Mouse (Mus musculus) ES-Bruce4 (cell line): ENCODE results near the gene Pard3. TPM values are rescaled to one million over a fixed set of nuclear protein-coding genes. Genes with fewer than 3 reads are reported as not detected.

Experiments
- H3K27ac ChIP-seq: 2 replicates; pipeline ENCODE4 v1.5.1; 2012; ENCODE audit warnings: low read length, inconsistent platforms; ENCODE audit not compliant: insufficient read depth
- H3K27me3 ChIP-seq: 2 replicates; pipeline ENCODE4 v1.6.1; 2012; ENCODE audit warnings: mild to moderate bottlenecking, low read length, inconsistent platforms; ENCODE audit not compliant: control insufficient read depth, poor library complexity, insufficient read depth, severe bottlenecking
- H3K36me3 ChIP-seq: 2 replicates; pipeline ENCODE4 v1.6.1; 2012; ENCODE audit warnings: inconsistent platforms, mild to moderate bottlenecking, low read length, moderate library complexity; ENCODE audit not compliant: control insufficient read depth, poor library complexity, insufficient read depth, severe bottlenecking
- H3K4me1 ChIP-seq: one replicate; pipeline ENCODE4 v1.8.1; 2011; ENCODE audit warnings: low read length; ENCODE audit not compliant: control insufficient read depth, insufficient read depth
- H3K4me3 ChIP-seq: 2 replicates; pipeline ENCODE4 v1.5.1; 2011; ENCODE audit warnings: low read depth, mild to moderate bottlenecking, low read length
- H3K9ac ChIP-seq: 2 replicates; pipeline ENCODE4 v1.6.1; 2012; ENCODE audit warnings: low read depth, mild to moderate bottlenecking, inconsistent platforms; ENCODE audit not compliant: poor library complexity, severe bottlenecking
- H3K9me3 ChIP-seq: replicated peaks from 2 replicates; pipeline ENCODE4 v1.6.1; 2012; ENCODE audit warnings: mild to moderate bottlenecking, low read length, inconsistent platforms; ENCODE audit not compliant: control insufficient read depth, poor library complexity, insufficient read depth, severe bottlenecking
- CTCF ChIP-seq: IDR thresholded peaks from one replicate; pipeline ENCODE4 v1.8.1; 2011; ENCODE audit warnings: low read depth, low read length
- EP300 ChIP-seq: IDR thresholded peaks from 2 replicates; pipeline ENCODE4 v1.6.1; 2011; ENCODE audit warnings: low read depth, low read length; ENCODE audit not compliant: insufficient read depth
- POLR2A ChIP-seq: IDR thresholded peaks from one replicate; pipeline ENCODE4 v1.8.1; 2011; ENCODE audit warnings: low read length; ENCODE audit not compliant: insufficient read depth
- polyA plus RNA-seq: library from polyadenylated mRNA; stranded (reverse); fragments of >200 nt; gene quantifications from 2 replicates; pipeline ENCODE4 v1.2.4, GENCODE M21; 2011; ENCODE audit warnings: low read depth; ENCODE audit not compliant: missing spikeins, insufficient read depth, insufficient read length

Gene Pard3
- polyA plus RNA-seq, 1 experiment, result 38.0 TPM

- no peak for TF ChIP-seq EP300
- no peak for TF ChIP-seq POLR2A
- no peak for TF ChIP-seq CTCF
- H3K9me3 ChIP-seq, result no peaks in the 10 kb centered on the region
Observed at GRCm38 (mm10) chr8:127261051-127261450, 197.4 kb downstream of the Pard3 start.

DNA sequence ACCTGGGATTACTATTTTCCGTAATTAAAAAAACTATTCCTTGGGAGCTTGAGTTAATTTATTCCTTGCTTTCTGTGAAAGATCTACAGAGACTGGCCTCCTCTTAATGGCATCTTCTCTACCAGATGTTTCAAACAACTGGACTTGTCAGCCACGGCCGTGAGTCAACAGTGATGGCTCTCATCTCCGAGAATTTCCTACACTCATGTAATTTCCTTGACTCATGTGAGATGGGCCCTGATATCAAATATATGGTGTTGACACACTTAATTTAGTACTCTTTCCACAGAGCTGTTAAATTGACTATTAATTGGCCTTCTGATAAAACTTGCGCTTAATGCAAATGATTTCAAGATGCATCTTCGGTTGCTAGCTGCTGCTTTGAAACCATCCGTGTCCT, 198.3 kb downstream of the Pard3 start:
- H3K27me3 ChIP-seq, result no peaks in the 10 kb centered on the region
- H3K27ac ChIP-seq, result no peak overlapping the region
- no peaks in the 10 kb centered on the region for H3K36me3 ChIP-seq
- H3K4me1 ChIP-seq, result no peaks in the 10 kb centered on the region
- no peak overlapping the region for H3K9ac ChIP-seq
- TF ChIP-seq POLR2A, result no peak
- no peak overlapping the region for H3K4me3 ChIP-seq
- no peaks in the 10 kb centered on the region for H3K9me3 ChIP-seq

More at GRCm38 (mm10) chr8:127261051-127261450, 197.4 kb downstream of the Pard3 start:
- H3K27me3 ChIP-seq, result no peaks in the 10 kb centered on the region
- H3K27ac ChIP-seq, result no peak overlapping the region
- no peak overlapping the region for H3K4me3 ChIP-seq
- H3K9ac ChIP-seq, result no peak overlapping the region
- no peaks in the 10 kb centered on the region for H3K4me1 ChIP-seq
- H3K36me3 ChIP-seq, result no peaks in the 10 kb centered on the region

GRCm38 (mm10) chr8:127262436-127262835, 198.7 kb downstream of the Pard3 start:
- H3K27me3 ChIP-seq, result no peaks in the 10 kb centered on the region
- H3K9ac ChIP-seq, result no peak overlapping the region
- H3K9me3 ChIP-seq, result no peaks in the 10 kb centered on the region
- H3K4me1 ChIP-seq, result no peaks in the 10 kb centered on the region
- H3K27ac ChIP-seq, result no peak overlapping the region
- H3K36me3 ChIP-seq, result no peaks in the 10 kb centered on the region
- H3K4me3 ChIP-seq, result no peak overlapping the region
- TF ChIP-seq EP300 (no peak), CTCF (no peak), POLR2A (no peak)

DNA sequence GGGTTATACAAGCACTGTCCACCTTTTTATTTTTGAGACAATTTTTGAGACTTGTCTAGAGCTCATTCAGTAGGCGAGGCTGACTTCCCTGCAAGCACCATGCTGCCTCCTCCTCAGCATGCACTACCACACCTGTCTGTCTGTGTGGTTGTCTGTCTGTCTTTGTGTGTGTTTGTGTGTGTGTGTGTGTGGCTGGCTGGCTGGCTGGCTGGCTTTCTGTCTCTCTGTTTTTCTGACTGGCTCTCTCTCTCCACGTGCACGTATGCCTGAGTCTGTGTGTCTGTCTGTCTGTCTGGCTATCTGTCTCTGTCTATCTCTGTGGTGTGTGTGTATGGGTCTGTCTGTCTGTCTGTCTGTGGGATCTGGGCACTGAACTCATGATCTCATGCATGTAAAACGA, 199.2 kb downstream of the Pard3 start:
- Histone ChIP-seq H3K27ac (no peak overlapping the region), H3K9ac (no peak overlapping the region), H3K9me3 (no peaks in the 10 kb centered on the region), H3K4me3 (no peak overlapping the region), H3K27me3 (no peaks in the 10 kb centered on the region), H3K36me3 (no peaks in the 10 kb centered on the region), H3K4me1 (no peaks in the 10 kb centered on the region)
- TF ChIP-seq CTCF (no peak), POLR2A (no peak), EP300 (no peak)

GRCm38 (mm10) chr8:127263457-127263856, 199.8 kb downstream of the Pard3 start:
- H3K27ac ChIP-seq, result no peak overlapping the region
- H3K27me3 ChIP-seq, result no peaks in the 10 kb centered on the region
- H3K4me1 ChIP-seq, result no peaks in the 10 kb centered on the region
- no peak for TF ChIP-seq POLR2A
- no peak for TF ChIP-seq EP300
- TF ChIP-seq CTCF, result no peak
- no peak overlapping the region for H3K4me3 ChIP-seq
- no peak overlapping the region for H3K9ac ChIP-seq
- no peaks in the 10 kb centered on the region for H3K36me3 ChIP-seq
- H3K9me3 ChIP-seq, result no peaks in the 10 kb centered on the region

DNA sequence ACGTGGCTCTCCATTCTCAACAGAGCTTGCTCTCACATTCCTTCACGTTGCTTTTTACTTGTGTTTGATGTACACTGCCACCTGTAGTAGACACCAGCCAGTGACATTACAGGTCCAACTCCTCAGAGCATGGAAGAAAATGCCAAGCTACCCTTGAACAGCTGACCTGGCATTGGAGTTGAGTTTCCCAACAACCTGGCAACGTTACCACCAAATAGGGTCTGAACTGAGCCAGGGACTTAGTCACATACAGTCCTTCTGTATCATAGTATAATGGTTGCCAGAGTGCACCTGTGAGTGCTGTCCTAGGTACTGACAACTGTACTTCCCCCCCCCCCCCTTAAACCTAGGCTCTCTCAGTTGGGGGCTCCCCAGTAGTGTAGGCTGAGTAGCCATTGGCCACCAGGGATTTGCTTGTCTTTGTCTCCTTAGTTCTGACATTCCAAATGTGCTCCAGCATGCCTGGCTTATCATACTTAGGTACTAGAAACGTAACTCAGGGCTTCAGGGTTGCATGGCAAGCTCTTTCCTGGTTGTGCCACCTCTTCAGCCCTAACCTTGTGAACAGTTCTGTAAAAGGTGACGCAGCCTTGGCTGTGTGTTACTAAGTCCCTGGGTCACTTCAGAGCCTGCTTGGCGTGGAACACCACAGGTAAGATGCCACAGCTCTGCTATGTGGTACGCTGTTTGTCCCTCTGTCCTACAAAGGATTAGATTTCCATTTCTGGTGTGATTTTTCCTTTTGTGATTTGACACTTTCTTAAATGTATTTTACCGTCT, 201.2 kb downstream of the Pard3 start:
- H3K4me3 ChIP-seq, result no peak overlapping the region
- H3K9ac ChIP-seq, result no peak overlapping the region
- no peak for TF ChIP-seq EP300
- no peaks in the 10 kb centered on the region for H3K27me3 ChIP-seq
- H3K36me3 ChIP-seq, result no peaks in the 10 kb centered on the region
- H3K4me1 ChIP-seq, result no peaks in the 10 kb centered on the region
- no peaks in the 10 kb centered on the region for H3K9me3 ChIP-seq
- no peak overlapping the region for H3K27ac ChIP-seq
